Mouse (Mus musculus) erythroblast, embryonic 14.5 days (primary cell): ENCODE data around the gene Lmnb2. TPM values are rescaled to one million over a fixed set of nuclear protein-coding genes. Genes with fewer than 3 reads are reported as not detected.

ENCODE experiments used
- H3K27me3 ChIP-seq: 2 replicates; pipeline ENCODE4 v1.6.1; 2012; ENCODE audit warnings: inconsistent platforms; ENCODE audit not compliant: control insufficient read depth
- H3K36me3 ChIP-seq: 2 replicates; pipeline ENCODE4 v1.6.1; 2012; ENCODE audit warnings: mild to moderate bottlenecking, inconsistent platforms; ENCODE audit not compliant: control insufficient read depth
- H3K4me1 ChIP-seq: 2 replicates; pipeline ENCODE4 v1.6.1; 2012; ENCODE audit warnings: inconsistent platforms; ENCODE audit not compliant: control insufficient read depth
- H3K4me3 ChIP-seq: replicated peaks from 2 replicates; pipeline ENCODE3; 2012; ENCODE audit warnings: moderate library complexity, mild to moderate bottlenecking, inconsistent platforms
- H3K9me3 ChIP-seq: 2 replicates; pipeline ENCODE4 v1.6.1; 2012; ENCODE audit warnings: low read length, inconsistent platforms, mixed read lengths; ENCODE audit not compliant: control insufficient read depth
- GATA1 ChIP-seq: IDR thresholded peaks from 2 replicates; pipeline ENCODE4 v1.6.1; 2012; ENCODE audit warnings: low read length, inconsistent platforms, mixed read lengths
- TAL1 ChIP-seq: IDR thresholded peaks from 3 replicates; pipeline ENCODE4 v1.6.1; 2012; ENCODE audit warnings: low read length, inconsistent platforms, mixed read lengths
- polyA plus RNA-seq: library from polyadenylated mRNA; stranded (reverse); fragments of >175 nt; gene quantifications from 2 replicates; pipeline ENCODE4 v1.2.3, GENCODE M21; 2012

The Lmnb2 gene
- polyA plus RNA-seq, 1 experiment, result 1.1 TPM

GRCm38 (mm10) chr10:80958979-80959637, 41.1 kb upstream of the Lmnb2 start:
- no peaks in the 10 kb centered on the region for H3K9me3 ChIP-seq
- no peaks in the 10 kb centered on the region for H3K27me3 ChIP-seq
- H3K4me1 ChIP-seq, result peaks cover 3% of the 10 kb centered on the region
- no peak for TF ChIP-seq TAL1
- TF ChIP-seq GATA1, result no peak
- no peak overlapping the region for H3K4me3 ChIP-seq
- H3K36me3 ChIP-seq, result no peaks in the 10 kb centered on the region

GRCm38 (mm10) chr10:80957791-80958190, 39.7 kb upstream of the Lmnb2 start:
- Histone ChIP-seq H3K36me3 (no peaks in the 10 kb centered on the region), H3K4me1 (peaks cover 3% of the 10 kb centered on the region), H3K27me3 (no peaks in the 10 kb centered on the region), H3K4me3 (no peak overlapping the region), H3K9me3 (no peaks in the 10 kb centered on the region)
- TF ChIP-seq GATA1, result no peak
- no peak for TF ChIP-seq TAL1

GRCm38 (mm10) chr10:80956901-80957300, 38.9 kb upstream of the Lmnb2 start:
- TF ChIP-seq GATA1 (no peak), TAL1 (no peak)
- Histone ChIP-seq H3K4me3 (no peak overlapping the region), H3K9me3 (no peaks in the 10 kb centered on the region)

GRCm38 (mm10) chr10:80956385-80956784, 38.3 kb upstream of the Lmnb2 start:
- Histone ChIP-seq H3K9me3 (no peaks in the 10 kb centered on the region), H3K36me3 (no peaks in the 10 kb centered on the region), H3K4me1 (peaks cover 3% of the 10 kb centered on the region), H3K4me3 (no peak overlapping the region), H3K27me3 (no peaks in the 10 kb centered on the region)
- TF ChIP-seq GATA1 (no peak), TAL1 (no peak)

More at GRCm38 (mm10) chr10:80956901-80957300, 38.9 kb upstream of the Lmnb2 start:
- peaks cover 3% of the 10 kb centered on the region for H3K4me1 ChIP-seq
- no peaks in the 10 kb centered on the region for H3K36me3 ChIP-seq
- no peaks in the 10 kb centered on the region for H3K27me3 ChIP-seq

GRCm38 (mm10) chr10:80955536-80955935, 37.5 kb upstream of the Lmnb2 start:
- no peaks in the 10 kb centered on the region for H3K27me3 ChIP-seq
- H3K4me3 ChIP-seq, result no peak overlapping the region
- peaks cover 6% of the 10 kb centered on the region for H3K4me1 ChIP-seq
- no peaks in the 10 kb centered on the region for H3K9me3 ChIP-seq
- no peak for TF ChIP-seq TAL1
- TF ChIP-seq GATA1, result no peak
- no peaks in the 10 kb centered on the region for H3K36me3 ChIP-seq

- TF ChIP-seq TAL1 (no peak), GATA1 (no peak)
- Histone ChIP-seq H3K36me3 (no peaks in the 10 kb centered on the region), H3K4me1 (peaks cover 13% of the 10 kb centered on the region), H3K4me3 (no peak overlapping the region), H3K9me3 (no peaks in the 10 kb centered on the region), H3K27me3 (no peaks in the 10 kb centered on the region; the same call in 1 of the 2 replicates)
Measured at GRCm38 (mm10) chr10:80954843-80955242, 36.8 kb upstream of the Lmnb2 start.

- H3K9me3 ChIP-seq, result no peaks in the 10 kb centered on the region
- peaks cover 15% of the 10 kb centered on the region for H3K4me1 ChIP-seq
- no peaks in the 10 kb centered on the region for H3K36me3 ChIP-seq
- TF ChIP-seq TAL1, result no peak
- no peak for TF ChIP-seq GATA1
- H3K27me3 ChIP-seq, result no peaks in the 10 kb centered on the region; the same call in 1 of the 2 replicates
- no peak overlapping the region for H3K4me3 ChIP-seq
Measured at GRCm38 (mm10) chr10:80954415-80954814, 36.4 kb upstream of the Lmnb2 start.

- no peaks in the 10 kb centered on the region for H3K36me3 ChIP-seq
- no peak overlapping the region for H3K4me3 ChIP-seq
- no peaks in the 10 kb centered on the region for H3K9me3 ChIP-seq
- no peaks in the 10 kb centered on the region; the same call in 1 of the 2 replicates for H3K27me3 ChIP-seq
- H3K4me1 ChIP-seq, result peaks cover 22% of the 10 kb centered on the region
- TF ChIP-seq GATA1, result no peak
- TF ChIP-seq TAL1, result no peak
Measured at GRCm38 (mm10) chr10:80952449-80952848, 34.4 kb upstream of the Lmnb2 start.

- Histone ChIP-seq H3K27me3 (no peaks in the 10 kb centered on the region; the same call in 1 of the 2 replicates), H3K9me3 (no peaks in the 10 kb centered on the region), H3K4me1 (peaks cover 22% of the 10 kb centered on the region), H3K36me3 (no peaks in the 10 kb centered on the region), H3K4me3 (no peak overlapping the region)
- TF ChIP-seq GATA1 (no peak), TAL1 (no peak)
Measured at GRCm38 (mm10) chr10:80951761-80952390, 33.8 kb upstream of the Lmnb2 start.

GRCm38 (mm10) chr10:80950314-80950713, 32.3 kb upstream of the Lmnb2 start:
- no peaks in the 10 kb centered on the region for H3K9me3 ChIP-seq
- peaks cover 20% of the 10 kb centered on the region for H3K4me1 ChIP-seq
- H3K36me3 ChIP-seq, result no peaks in the 10 kb centered on the region
- H3K27me3 ChIP-seq, result no peaks in the 10 kb centered on the region; the same call in 1 of the 2 replicates
- H3K4me3 ChIP-seq, result no peak overlapping the region
- TF ChIP-seq GATA1 (no peak), TAL1 (no peak)
